Mouse (Mus musculus): Measurements from ENCODE around the gene Fbxl12.
"Not testable (repeated sequence)": the region's sequence is repeated elsewhere in the genome, so short reads cannot be mapped to it uniquely, and the experiment has no call there.

Fbxl12 gene

GRCm38 (mm10) chr9:20644360-20645081, at the start of gene Fbxl12:
Gene Fbxl12 (minus strand): TSS chr9:20644767.
- peak; percentile 92 for DNase-seq

- no peak for DNase-seq
These were observed 48.3 kb upstream of the Fbxl12 start for GRCm38 (mm10) chr9:20692863-20693262.

- not testable (repeated sequence) for DNase-seq
These were observed 45.9 kb upstream of the Fbxl12 start for GRCm38 (mm10) chr9:20690449-20690848.

- peak; percentile 39 for DNase-seq
These were observed 45.3 kb upstream of the Fbxl12 start for GRCm38 (mm10) chr9:20689913-20690312.

GRCm38 (mm10) chr9:20689403-20689802, 44.8 kb upstream of the Fbxl12 start:
- peak; percentile 18 for DNase-seq

- DNase-seq = no peak
These were observed 40.7 kb upstream of the Fbxl12 start for GRCm38 (mm10) chr9:20685081-20685861.

- no peak for DNase-seq
These were observed 37.8 kb upstream of the Fbxl12 start for GRCm38 (mm10) chr9:20682389-20682722.

GRCm38 (mm10) chr9:20681546-20682388, 37.2 kb upstream of the Fbxl12 start:
- DNase-seq = peak; percentile 79

GRCm38 (mm10) chr9:20680378-20680958, 35.9 kb upstream of the Fbxl12 start:
- DNase-seq = peak; percentile 88

GRCm38 (mm10) chr9:20677892-20678291, 33.3 kb upstream of the Fbxl12 start:
- DNase-seq = no peak

- peak; percentile 18 for DNase-seq
These were observed 27.5 kb upstream of the Fbxl12 start for GRCm38 (mm10) chr9:20672047-20672446.

GRCm38 (mm10) chr9:20668065-20668464, 23.5 kb upstream of the Fbxl12 start:
- no peak for DNase-seq

GRCm38 (mm10) chr9:20666510-20667034, 22.0 kb upstream of the Fbxl12 start:
- DNase-seq = peak; percentile 24

- peak; percentile 73 for DNase-seq
These were observed 21.4 kb upstream of the Fbxl12 start for GRCm38 (mm10) chr9:20665925-20666324.

GRCm38 (mm10) chr9:20664982-20665637, 20.5 kb upstream of the Fbxl12 start:
- no peak for DNase-seq

- no peak for DNase-seq
These were observed 19.8 kb upstream of the Fbxl12 start for GRCm38 (mm10) chr9:20664366-20664765.

- DNase-seq = no peak
These were observed 19.4 kb upstream of the Fbxl12 start for GRCm38 (mm10) chr9:20663956-20664355.

GRCm38 (mm10) chr9:20662874-20663273, 18.3 kb upstream of the Fbxl12 start:
- DNase-seq = no peak

GRCm38 (mm10) chr9:20662325-20662724, 17.8 kb upstream of the Fbxl12 start:
- peak; percentile 77 for DNase-seq

GRCm38 (mm10) chr9:20657546-20657945, 13.0 kb upstream of the Fbxl12 start:
- no peak for DNase-seq

- DNase-seq = no peak
These were observed 9.3 kb upstream of the Fbxl12 start for GRCm38 (mm10) chr9:20653859-20654258.

GRCm38 (mm10) chr9:20652260-20652658, 7.7 kb upstream of the Fbxl12 start:
- DNase-seq = no peak
